Mouse (Mus musculus) left cerebral cortex, adult 9 months (tissue): Measurements from ENCODE around the gene Rad9a.
A peak's percentile ranks its signal among the peaks of the same experiment; 100 is the strongest.
"Not testable (repeated sequence)": the region's sequence is repeated elsewhere in the genome, so short reads cannot be mapped to it uniquely, and the experiment has no call there.

Experiments used
- DNase-seq, 2 experiments: peaks; one replicate each; pipeline ENCODE4 v3.0.0; 2022; ENCODE audit warnings: low spot score in 2 of 2

Gene Rad9a

DNA sequence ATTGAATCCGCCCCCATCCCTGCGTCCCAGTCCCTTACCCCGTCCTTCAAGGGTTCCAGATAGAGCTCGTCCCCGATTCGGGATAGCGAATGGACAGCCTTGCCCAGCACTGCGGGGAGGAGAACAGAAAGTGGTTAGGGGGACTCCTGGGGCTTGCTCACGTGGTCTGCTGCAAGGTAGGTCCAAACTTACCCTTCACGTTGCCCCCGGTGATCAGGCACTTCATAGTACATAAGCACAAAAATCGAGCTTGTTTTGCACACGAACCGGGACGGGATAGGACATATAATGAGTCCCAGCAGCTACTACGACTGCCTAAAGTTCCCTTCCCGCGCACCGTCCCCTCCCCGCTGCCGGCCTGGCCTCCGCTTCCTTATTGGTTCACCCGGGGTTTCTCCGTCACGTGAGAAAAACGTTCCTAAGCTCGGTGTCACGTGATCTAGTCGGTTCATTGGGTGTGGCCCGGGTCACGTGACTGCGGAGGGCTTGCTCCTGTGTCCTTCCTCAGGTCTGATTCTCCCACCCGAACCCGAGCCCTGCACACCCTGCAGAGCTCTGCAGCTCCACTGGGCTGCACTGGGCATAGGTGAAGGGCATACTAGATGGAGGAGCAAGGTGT is at the start of gene Rad9a:
Gene Rad9a, minus strand, starts transcription at position 372 of the 619 bp plus-strand sequence.
- peak; percentile 92 to 97 for DNase-seq

DNA sequence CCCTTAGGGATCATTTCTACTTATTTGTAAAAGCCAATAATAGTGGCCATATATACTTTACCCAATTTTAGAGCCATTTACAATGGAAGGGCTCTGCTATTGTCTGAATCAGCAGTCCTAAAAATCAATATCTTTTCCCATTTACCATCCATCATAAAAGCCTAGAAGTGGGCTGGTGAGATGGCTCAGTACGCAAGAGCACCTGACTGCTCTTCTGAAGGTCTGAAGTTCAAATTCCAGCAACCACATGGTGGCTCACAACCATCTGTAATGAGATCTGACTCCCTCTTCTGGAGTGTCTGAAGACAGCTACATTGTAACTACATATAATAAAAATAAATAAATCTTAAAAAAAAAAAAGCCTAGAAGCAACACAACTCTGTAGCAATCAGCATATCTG is 47.2 kb upstream of the Rad9a start:
- DNase-seq: not testable (repeated sequence)

GRCm38 (mm10) chr19:4247010-4247409 is 45.5 kb upstream of the Rad9a start:
- DNase-seq: no peak

GRCm38 (mm10) chr19:4244775-4245174 is 43.3 kb upstream of the Rad9a start:
- DNase-seq: no peak

DNA sequence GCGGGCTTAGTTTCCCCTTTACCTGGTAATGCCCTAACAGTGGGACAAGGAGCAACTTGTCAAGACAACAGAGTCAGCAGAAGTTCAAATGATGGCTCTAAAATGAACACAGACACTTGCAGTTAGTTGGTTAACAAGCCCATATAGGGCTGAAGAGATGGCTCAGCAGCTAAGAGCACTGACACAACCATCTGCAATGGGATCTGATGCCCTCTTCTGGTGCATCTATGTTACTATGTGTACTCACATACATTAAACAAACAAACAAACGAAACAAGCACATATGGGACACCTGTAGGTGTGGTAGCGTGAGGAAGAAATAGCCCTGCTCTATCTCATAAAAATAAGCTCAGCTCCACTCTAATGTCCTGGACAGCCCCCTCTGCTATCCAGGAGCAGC is 41.0 kb upstream of the Rad9a start:
- no peak for DNase-seq

DNA sequence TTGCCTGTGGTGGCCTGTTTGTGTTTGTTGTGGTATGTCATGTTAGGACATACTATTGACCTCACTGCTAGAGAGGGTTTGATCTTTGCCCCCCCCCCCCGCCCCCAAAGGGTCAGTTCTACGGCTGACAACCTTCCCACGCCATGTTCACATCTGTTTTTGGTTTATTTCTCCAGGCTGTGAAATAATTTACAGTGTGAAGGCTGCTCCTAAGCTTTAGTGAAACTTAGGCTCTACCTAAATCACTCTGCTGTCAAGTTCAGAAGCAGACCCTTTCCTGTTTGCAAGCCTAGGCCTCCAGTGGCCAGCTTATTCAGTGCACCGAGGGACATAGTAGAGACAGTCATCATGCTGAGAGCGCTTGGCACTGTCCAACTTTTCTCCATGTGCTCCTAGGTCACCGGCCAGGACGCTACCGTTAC is 38.8 kb upstream of the Rad9a start:
- no peak for DNase-seq

GRCm38 (mm10) chr19:4234548-4234947 is 33.1 kb upstream of the Rad9a start:
- DNase-seq: no peak

DNA sequence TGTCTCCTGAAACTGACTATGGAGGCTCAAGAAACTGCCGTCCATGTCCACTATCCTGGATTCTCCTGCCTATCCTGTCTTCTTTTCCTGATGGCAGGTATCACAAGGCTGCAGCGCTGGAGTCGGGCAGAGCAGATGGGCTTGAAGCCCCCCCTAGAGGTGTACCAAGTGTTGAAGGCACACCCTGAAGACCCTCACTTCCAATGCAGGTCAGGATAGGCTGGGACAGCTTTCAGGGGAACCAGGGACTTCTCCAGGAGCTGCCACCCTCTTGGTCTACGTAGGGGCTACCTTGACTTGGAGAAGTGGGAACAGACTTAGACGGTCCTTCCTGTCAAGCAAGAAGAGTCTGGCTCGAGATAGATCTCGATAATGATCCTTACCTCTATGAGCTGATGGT is 31.2 kb upstream of the Rad9a start:
- DNase-seq: no peak

DNA sequence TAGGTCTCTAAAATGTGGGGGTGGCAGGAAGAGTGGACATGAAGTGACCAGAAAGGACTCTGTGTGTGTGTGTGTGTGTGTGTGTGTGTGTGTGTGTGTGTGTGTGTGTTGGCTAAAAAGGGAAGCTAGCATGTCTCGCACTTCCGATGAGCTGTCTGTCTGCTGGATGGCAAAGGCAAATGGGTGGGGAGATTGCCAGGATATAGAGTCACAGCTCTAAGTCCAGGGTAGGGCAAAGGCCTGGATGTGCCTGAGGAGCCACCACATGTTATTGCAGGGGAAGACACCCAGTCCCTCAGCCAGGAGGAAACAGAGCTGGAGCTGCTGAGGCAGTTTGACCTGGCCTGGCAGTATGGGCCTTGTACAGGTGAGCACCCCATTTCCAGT is 30.7 kb upstream of the Rad9a start:
- DNase-seq: no peak

GRCm38 (mm10) chr19:4231253-4232185 is 30.1 kb upstream of the Rad9a start, which contains the start of gene Pold4:
Gene Pold4 (plus strand): TSS chr19:4231899.
- DNase-seq: peak; percentile 95 to 98

GRCm38 (mm10) chr19:4230415-4230814 is 29.0 kb upstream of the Rad9a start:
- no peak for DNase-seq

- DNase-seq: no peak
Observed at GRCm38 (mm10) chr19:4229451-4230076, 28.1 kb upstream of the Rad9a start.

GRCm38 (mm10) chr19:4228891-4229290 is 27.4 kb upstream of the Rad9a start:
- DNase-seq: no peak

GRCm38 (mm10) chr19:4227894-4228678 is 26.6 kb upstream of the Rad9a start:
- peak in 1 of 2 experiments; percentile 79 for DNase-seq

DNA sequence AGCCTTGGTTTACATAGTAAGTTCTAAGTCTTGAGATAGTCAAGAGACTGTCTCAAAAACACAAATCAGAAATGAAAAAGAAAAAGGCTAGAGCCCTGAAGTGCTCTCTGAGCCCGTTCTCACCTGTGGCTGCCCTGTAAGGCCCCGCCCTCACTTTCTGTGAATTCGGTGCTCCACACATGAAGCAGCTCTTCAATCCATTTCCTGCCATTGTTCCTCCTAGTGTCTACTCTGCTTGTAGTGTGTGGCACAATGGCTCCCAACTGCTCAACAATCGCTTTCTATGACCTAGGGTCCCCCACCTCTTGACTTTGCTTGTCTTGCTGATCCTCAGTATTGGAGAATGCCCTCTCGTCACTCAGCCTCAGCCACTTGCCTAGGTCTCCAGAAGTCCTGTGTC is 26.0 kb upstream of the Rad9a start:
- DNase-seq: no peak

DNA sequence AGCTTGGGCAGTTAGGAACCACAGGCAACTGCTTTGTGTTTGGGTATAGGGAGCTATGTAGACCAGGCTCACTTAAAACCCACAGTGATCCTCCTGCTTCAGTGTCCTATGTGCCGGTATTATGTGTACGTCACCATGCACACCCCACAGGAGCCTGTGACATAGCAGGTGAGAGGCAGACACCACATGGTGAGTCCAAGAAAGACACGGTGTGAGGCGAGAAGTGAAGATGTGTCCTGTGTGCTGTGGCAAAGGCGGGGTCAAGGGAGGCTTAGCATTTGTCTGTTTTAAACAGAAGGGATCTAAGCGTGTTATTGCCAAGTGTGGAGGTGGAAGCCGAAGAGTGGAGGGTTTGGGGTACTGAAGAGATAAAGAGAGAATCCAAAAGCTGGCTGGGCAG is 25.3 kb upstream of the Rad9a start:
- no peak for DNase-seq

GRCm38 (mm10) chr19:4222165-4222564 is 20.7 kb upstream of the Rad9a start:
- no peak for DNase-seq

GRCm38 (mm10) chr19:4220957-4221743 is 19.7 kb upstream of the Rad9a start:
- no peak for DNase-seq

- DNase-seq: no peak
Observed at GRCm38 (mm10) chr19:4220416-4220815, 19.0 kb upstream of the Rad9a start.

DNA sequence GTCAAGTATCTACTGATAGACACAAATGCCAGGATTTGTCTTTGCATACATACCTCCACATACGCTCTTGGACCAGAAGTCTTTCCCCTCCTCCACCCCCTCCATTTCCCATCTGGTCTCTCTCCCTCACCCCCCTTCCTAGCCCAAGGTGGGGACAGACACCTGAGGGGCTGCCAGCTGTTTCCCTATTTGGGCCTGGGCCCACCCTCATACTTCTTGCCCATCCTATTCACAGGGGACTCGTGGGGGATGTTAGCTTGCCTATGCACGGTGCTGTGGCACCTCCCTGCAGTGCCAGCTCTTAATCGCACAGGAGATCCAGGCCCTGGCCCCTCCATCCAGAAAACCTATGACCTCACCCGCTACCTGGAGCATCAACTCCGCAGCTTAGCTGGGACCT is 18.5 kb upstream of the Rad9a start:
- DNase-seq: no peak

GRCm38 (mm10) chr19:4218784-4219183 is 17.3 kb upstream of the Rad9a start:
- no peak for DNase-seq
